Mouse (Mus musculus) hindbrain, embryonic 13.5 days (tissue): ENCODE measurements at regions not wholly inside any gene's neighbourhood (a gene's known extent, or its start where the extent isn't known, plus 50 kb on each side); places are given as distances from the start of the nearest gene placed in this dataset.

Experiments used
- ATAC-seq: fragments of 200-750 bp; cut with Nextera tagmentation; 2 replicates; pipeline ENCODE4 v1.8.0; 2017; ENCODE audit warnings: moderate TSS enrichment; ENCODE audit not compliant: low FRiP score
- H3K27ac ChIP-seq: fragments of 300-500 bp; sonication (generic); 2 replicates; pipeline ENCODE4 v1.5.1; 2015; ENCODE audit warnings: inconsistent platforms, mild to moderate bottlenecking, moderate library complexity
- H3K27me3 ChIP-seq: fragments of 300-500 bp; sonication (generic); 2 replicates; pipeline ENCODE4 v1.6.1; 2015; ENCODE audit warnings: mild to moderate bottlenecking, inconsistent platforms
- H3K36me3 ChIP-seq: fragments of 300-500 bp; sonication (generic); 2 replicates; pipeline ENCODE4 v1.6.1; 2015; ENCODE audit warnings: mild to moderate bottlenecking, inconsistent platforms
- H3K4me1 ChIP-seq: fragments of 300-500 bp; sonication (generic); replicated peaks from 2 replicates; pipeline ENCODE4 v1.6.1; 2015; ENCODE audit warnings: inconsistent platforms
- H3K4me2 ChIP-seq: fragments of 300-500 bp; sonication (generic); 2 replicates; pipeline ENCODE4 v1.6.1; 2015; ENCODE audit warnings: inconsistent platforms, mild to moderate bottlenecking, moderate library complexity
- H3K4me3 ChIP-seq: fragments of 300-500 bp; sonication (generic); 2 replicates; pipeline ENCODE4 v1.5.1; 2015; ENCODE audit warnings: mild to moderate bottlenecking, inconsistent platforms
- H3K9ac ChIP-seq: fragments of 300-500 bp; sonication (generic); 2 replicates; pipeline ENCODE4 v1.6.1; 2015; ENCODE audit warnings: mild to moderate bottlenecking, inconsistent platforms
- H3K9me3 ChIP-seq: fragments of 300-500 bp; sonication (generic); 2 replicates; pipeline ENCODE4 v1.6.1; 2016; ENCODE audit warnings: inconsistent platforms
- WGBS: fragments of 180-500 bp; shearing (Covaris S2); methylation state at CpG from one replicate; pipeline ENCODE4 v1.1.7; 2015; 5-methylcytosine and 5-hydroxymethylcytosine counted together

DNA sequence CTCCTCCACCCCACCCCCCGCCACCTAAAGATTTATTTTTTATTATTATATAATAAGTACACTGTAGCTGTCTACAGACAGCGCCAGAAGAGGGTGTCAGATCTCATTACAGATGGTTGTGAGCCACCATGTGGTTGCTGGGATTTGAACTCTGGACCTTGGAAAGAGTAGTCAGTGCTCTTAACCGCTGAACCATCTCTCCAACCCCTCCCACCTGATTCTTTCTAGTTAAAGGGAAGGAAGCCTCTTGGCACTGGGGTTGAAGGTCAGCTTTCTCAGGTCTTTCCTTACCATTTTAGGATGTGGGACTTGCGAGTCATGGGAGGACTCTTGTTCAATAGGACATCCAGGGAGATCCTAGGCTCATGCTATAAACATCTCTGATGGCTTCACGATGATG, 54.7 kb downstream of the Hes1 start:
- Histone ChIP-seq H3K36me3 (no peaks in the 10 kb centered on the region), H3K9ac (no peak overlapping the region), H3K27me3 (peaks cover 89% of the 10 kb centered on the region), H3K4me3 (no peak overlapping the region), H3K4me2 (no peak overlapping the region), H3K4me1 (peaks cover 19% of the 10 kb centered on the region), H3K27ac (no peak overlapping the region), H3K9me3 (no peaks in the 10 kb centered on the region)
- WGBS, result 89% methylated on average over 5 of the region's 5 CpGs
- no peak for ATAC-seq

- H3K4me3 ChIP-seq, result peak overlapping the region; percentile 21
- no peaks in the 10 kb centered on the region for H3K9me3 ChIP-seq
- H3K4me2 ChIP-seq, result peak overlapping the region; percentile 45
- H3K36me3 ChIP-seq, result no peaks in the 10 kb centered on the region
- ATAC-seq, result no peak; the same call in 1 of the 2 replicates
- peaks cover 19% of the 10 kb centered on the region for H3K4me1 ChIP-seq
- WGBS, result 2% methylated on average over 30 of the region's 30 CpGs
- no peak overlapping the region for H3K27ac ChIP-seq
- H3K9ac ChIP-seq, result peak overlapping the region; percentile 39; the same call in 1 of the 2 replicates
- peaks cover 88% of the 10 kb centered on the region for H3K27me3 ChIP-seq
Measured at GRCm38 (mm10) chr16:30120330-30121265, 56.4 kb downstream of the Hes1 start.

DNA sequence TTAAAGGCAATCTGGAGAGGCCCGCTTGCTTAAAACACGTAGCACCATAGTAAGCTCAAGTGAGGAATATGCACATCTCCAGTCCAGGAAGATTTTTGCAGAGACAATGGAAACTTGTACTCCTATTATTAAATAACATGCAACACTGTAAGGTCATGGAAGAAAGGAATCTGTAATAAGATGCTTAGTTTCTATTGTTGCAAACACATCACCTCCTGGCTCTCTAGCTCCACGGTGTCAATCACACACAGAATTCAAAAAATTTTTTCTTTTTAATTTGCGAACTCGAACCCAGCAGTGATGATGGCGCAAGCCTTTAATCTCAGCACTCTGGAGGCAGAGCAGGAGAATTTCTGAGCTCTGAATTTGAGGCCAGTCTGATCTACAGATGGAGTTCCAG, 57.4 kb downstream of the Hes1 start:
- ATAC-seq, result no peak
- H3K36me3 ChIP-seq, result no peaks in the 10 kb centered on the region
- H3K27ac ChIP-seq, result no peak overlapping the region
- H3K4me1 ChIP-seq, result peaks cover 19% of the 10 kb centered on the region
- no peak overlapping the region for H3K4me2 ChIP-seq
- 44% methylated on average over 6 of the region's 6 CpGs for WGBS
- H3K9ac ChIP-seq, result no peak overlapping the region
- H3K4me3 ChIP-seq, result no peak overlapping the region
- no peaks in the 10 kb centered on the region for H3K9me3 ChIP-seq
- H3K27me3 ChIP-seq, result peaks cover 88% of the 10 kb centered on the region

DNA sequence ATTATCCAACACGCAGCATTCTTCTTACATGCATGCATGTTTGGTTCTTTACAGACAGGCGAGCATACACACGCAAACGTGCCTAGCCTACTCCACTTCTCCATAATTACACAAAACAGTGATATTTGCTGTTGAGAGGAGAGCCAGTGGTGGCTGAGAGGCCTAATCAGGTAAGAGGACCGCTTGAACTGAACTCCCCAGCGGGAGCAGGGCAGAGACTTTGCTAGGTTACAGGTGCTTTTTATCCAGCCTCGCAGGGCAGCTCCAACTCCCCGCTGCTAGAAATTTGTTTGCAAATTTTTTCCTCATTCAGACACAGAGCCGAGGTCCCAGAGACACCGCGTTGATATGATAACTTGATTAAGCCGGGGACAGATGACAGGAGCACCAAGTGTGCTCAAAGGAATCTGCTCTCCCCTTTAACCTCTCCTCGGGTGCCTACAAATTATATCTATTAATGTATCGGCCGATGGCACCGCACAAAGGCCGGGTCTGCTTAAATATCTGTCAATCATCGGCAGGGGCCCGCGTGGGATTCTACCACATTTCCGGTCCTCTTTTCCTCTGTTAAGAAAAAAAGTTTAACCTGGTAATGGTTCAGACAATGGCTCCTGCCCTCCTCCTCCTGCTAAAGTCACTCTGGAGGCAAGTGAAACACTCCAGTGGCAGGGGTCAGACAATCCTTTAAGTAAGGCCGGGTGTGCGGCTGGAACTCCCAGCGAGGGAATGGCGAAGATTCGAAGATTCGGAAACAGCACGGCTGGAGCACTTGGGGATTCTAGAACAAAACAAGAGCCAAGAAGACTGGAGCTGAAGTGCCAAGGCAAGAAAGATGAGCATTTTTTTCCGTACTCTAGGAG, 58.3 kb downstream of the Hes1 start:
- Histone ChIP-seq H3K36me3 (no peaks in the 10 kb centered on the region), H3K27ac (no peak overlapping the region), H3K27me3 (peaks cover 88% of the 10 kb centered on the region), H3K9me3 (no peaks in the 10 kb centered on the region; the same call in 1 of the 2 replicates), H3K4me1 (peaks cover 19% of the 10 kb centered on the region), H3K4me3 (no peak overlapping the region), H3K9ac (no peak overlapping the region), H3K4me2 (no peak overlapping the region)
- WGBS, result 11% methylated on average over 29 of the region's 29 CpGs
- ATAC-seq, result no peak

DNA sequence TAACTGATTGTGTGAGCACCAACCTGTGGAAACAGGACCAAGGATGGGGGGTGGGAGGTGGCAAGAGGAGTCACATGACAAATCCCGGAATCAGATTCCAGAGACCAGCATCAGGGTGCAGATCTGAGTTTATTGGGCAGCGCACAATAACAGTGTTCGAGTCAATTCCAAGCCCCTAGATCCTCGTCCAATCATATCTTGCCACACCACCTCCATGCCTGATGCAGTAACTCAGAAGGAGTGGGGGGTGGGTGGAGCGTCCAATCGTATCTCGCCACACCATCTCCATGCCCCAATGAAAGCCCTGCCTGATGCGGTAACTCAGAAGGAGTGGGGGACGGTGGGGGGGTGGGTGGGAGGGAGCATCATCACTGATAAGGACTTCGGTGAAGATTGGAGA, 62.8 kb downstream of the Hes1 start:
- Histone ChIP-seq H3K36me3 (no peaks in the 10 kb centered on the region), H3K9me3 (no peaks in the 10 kb centered on the region; the same call in 1 of the 2 replicates), H3K9ac (no peak overlapping the region), H3K4me1 (peaks cover 23% of the 10 kb centered on the region), H3K27ac (no peak overlapping the region), H3K27me3 (peaks cover 98% of the 10 kb centered on the region), H3K4me3 (no peak overlapping the region), H3K4me2 (no peak overlapping the region)
- no peak for ATAC-seq
- 94% methylated on average over 10 of the region's 10 CpGs for WGBS

DNA sequence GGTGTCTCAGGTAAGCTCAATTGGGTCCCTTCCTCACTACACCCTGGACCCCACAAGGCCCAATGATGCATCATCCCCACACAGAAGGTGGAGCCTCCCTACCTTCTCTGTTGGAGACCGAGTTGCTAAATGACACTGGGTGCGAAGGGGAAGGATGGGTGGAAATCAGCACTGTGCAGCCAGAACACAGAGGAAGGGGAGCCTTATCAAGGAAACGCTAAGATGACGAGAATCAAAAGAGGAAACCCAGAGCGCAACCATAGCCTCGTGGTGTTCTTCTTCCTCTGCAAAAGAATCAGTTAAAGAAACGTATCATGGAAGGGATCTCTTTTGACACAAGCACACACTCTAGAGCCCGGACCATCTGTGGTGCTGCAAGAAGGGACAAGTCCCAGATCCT, 64.6 kb downstream of the Hes1 start:
- no peaks in the 10 kb centered on the region; the same call in 1 of the 2 replicates for H3K9me3 ChIP-seq
- WGBS, result 59% methylated on average over 8 of the region's 8 CpGs
- H3K27me3 ChIP-seq, result peaks cover 98% of the 10 kb centered on the region
- H3K36me3 ChIP-seq, result no peaks in the 10 kb centered on the region
- H3K4me1 ChIP-seq, result peaks cover 13% of the 10 kb centered on the region
- H3K9ac ChIP-seq, result no peak overlapping the region
- H3K4me2 ChIP-seq, result no peak overlapping the region
- no peak overlapping the region for H3K4me3 ChIP-seq
- ATAC-seq, result no peak
- no peak overlapping the region for H3K27ac ChIP-seq

DNA sequence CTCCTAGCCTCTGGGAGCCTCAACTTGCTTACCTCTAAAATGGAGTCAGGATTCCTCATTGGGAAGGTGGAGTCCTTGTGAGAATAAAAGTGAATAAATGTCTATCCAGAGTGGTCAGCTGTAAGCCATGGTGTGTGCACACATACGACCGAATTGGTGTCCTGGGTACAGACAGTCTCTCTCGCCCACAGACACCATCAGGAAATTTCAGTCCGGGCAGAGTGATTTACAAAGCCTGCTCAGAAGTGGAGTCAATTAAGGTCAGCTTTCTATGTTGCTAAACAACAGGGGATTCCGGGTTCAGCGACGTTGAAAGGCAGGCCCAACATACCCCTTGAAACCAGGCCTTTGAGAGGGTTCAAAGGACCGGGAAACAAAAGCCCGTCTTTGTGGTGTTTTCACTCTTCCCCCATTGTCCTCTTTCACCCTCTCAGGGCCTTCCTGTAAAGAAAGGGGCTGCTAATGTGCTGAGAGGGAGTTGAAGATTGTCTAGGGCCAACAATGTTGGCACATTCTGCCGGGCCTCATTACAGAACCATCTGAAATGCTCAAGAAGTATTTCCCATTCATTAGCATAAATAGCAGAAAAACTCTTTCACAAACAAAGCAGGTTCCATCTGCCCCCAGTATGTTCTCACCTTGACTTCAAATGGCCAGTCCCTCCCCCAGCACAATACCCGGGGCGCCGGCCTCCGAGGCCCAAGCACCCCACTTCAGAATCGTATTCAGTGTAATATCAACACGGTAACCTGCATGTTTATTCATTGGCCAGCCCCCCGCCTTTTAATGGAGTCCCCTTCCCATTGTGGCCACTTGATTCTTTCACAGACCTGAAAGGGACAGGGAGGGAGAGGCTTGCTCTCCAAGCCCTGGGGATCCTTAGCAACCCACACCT, 65.3 kb downstream of the Hes1 start:
- Histone ChIP-seq H3K9ac (no peak overlapping the region), H3K9me3 (no peaks in the 10 kb centered on the region; the same call in 1 of the 2 replicates), H3K4me3 (no peak overlapping the region), H3K4me2 (no peak overlapping the region), H3K27me3 (peaks cover 98% of the 10 kb centered on the region), H3K36me3 (no peaks in the 10 kb centered on the region), H3K27ac (no peak overlapping the region), H3K4me1 (peaks cover 13% of the 10 kb centered on the region)
- peak; percentile 53 for ATAC-seq
- 10% methylated on average over 17 of the region's 17 CpGs for WGBS

DNA sequence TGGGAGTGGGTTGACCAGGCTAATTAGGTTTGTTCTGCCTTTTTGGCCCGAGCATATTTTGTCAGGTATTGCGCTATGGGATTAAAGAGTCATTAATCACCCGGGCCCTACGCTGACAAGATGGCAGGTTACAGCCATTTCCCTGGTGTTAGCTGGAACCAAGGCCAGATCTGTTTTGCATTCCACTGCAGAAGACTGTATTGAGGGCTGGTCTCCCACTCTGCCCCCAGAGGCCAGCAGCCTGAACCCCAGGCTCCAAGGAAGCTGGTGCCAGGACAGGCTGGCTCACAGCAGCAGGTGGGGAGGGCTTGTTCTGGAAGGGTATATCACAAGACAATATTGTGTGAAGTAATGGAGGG, 65.9 kb downstream of the Hes1 start:
- Histone ChIP-seq H3K4me1 (peaks cover 13% of the 10 kb centered on the region), H3K9me3 (no peaks in the 10 kb centered on the region; the same call in 1 of the 2 replicates), H3K36me3 (no peaks in the 10 kb centered on the region), H3K27ac (no peak overlapping the region), H3K4me3 (no peak overlapping the region), H3K9ac (no peak overlapping the region), H3K4me2 (no peak overlapping the region), H3K27me3 (peaks cover 98% of the 10 kb centered on the region)
- ATAC-seq, result peak; percentile 69
- WGBS, result 16% methylated on average over 4 of the region's 4 CpGs

GRCm38 (mm10) chr16:30132086-30132485, 67.9 kb downstream of the Hes1 start:
- Histone ChIP-seq H3K9ac (no peak overlapping the region), H3K4me1 (peaks cover 13% of the 10 kb centered on the region), H3K27me3 (peaks cover 97% of the 10 kb centered on the region)

DNA sequence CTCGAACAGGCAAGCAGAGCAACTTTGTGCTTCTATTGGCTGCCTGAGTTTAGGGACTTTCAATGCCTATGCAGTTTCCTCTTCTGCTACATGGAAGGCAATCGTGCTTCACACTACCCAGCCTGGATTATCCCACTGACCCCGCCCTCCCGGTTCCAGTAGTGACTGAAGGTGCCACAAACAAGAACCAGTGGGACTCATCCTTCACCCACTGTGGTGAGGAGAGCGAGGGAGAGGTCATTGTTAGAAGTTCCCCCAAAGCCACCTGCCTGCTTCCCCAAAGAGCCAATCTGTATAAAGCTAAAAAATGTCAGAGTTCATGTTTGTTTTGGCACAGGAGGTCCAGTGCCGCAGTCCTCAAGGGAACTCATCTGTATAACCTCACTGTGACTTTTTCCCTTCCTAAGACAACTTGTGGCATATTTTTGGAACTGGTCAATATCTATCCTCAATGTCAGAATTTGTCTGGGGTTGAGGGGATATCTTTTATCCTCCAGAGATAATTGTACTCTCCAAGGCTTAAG, 70.5 kb downstream of the Hes1 start:
- Histone ChIP-seq H3K27ac (no peak overlapping the region), H3K4me2 (no peak overlapping the region), H3K4me3 (no peak overlapping the region), H3K9ac (no peak overlapping the region), H3K9me3 (no peaks in the 10 kb centered on the region), H3K4me1 (peaks cover 7% of the 10 kb centered on the region), H3K27me3 (peaks cover 96% of the 10 kb centered on the region), H3K36me3 (no peaks in the 10 kb centered on the region)
- WGBS, result 58% methylated on average over 6 of the region's 6 CpGs
- no peak for ATAC-seq

More at GRCm38 (mm10) chr16:30132086-30132485, 67.9 kb downstream of the Hes1 start:
- no peak overlapping the region for H3K4me3 ChIP-seq
- no peaks in the 10 kb centered on the region; the same call in 1 of the 2 replicates for H3K9me3 ChIP-seq
- no peaks in the 10 kb centered on the region for H3K36me3 ChIP-seq
- no peak overlapping the region for H3K27ac ChIP-seq
- H3K4me2 ChIP-seq, result no peak overlapping the region
- ATAC-seq, result no peak
- WGBS, result 75% methylated on average over 7 of the region's 7 CpGs

GRCm38 (mm10) chr16:30136849-30137248, 72.7 kb downstream of the Hes1 start:
- H3K9me3 ChIP-seq, result no peaks in the 10 kb centered on the region
- no peak overlapping the region for H3K9ac ChIP-seq
- 90% methylated on average over 5 of the region's 5 CpGs for WGBS
- no peak overlapping the region for H3K27ac ChIP-seq
- peaks cover 96% of the 10 kb centered on the region for H3K27me3 ChIP-seq
- no peak overlapping the region for H3K4me2 ChIP-seq
- no peaks in the 10 kb centered on the region for H3K4me1 ChIP-seq
- no peak for ATAC-seq
- no peaks in the 10 kb centered on the region for H3K36me3 ChIP-seq
- no peak overlapping the region for H3K4me3 ChIP-seq
